Mouse (Mus musculus) brain, embryonic 18.5 days (tissue): ENCODE measurements around the gene Ptprt.

Experiments
- DNase-seq: peaks from one replicate; pipeline ENCODE4 v3.0.0-alpha.2; 2012; ENCODE audit warnings: low read depth, low spot score

The Ptprt gene

DNA sequence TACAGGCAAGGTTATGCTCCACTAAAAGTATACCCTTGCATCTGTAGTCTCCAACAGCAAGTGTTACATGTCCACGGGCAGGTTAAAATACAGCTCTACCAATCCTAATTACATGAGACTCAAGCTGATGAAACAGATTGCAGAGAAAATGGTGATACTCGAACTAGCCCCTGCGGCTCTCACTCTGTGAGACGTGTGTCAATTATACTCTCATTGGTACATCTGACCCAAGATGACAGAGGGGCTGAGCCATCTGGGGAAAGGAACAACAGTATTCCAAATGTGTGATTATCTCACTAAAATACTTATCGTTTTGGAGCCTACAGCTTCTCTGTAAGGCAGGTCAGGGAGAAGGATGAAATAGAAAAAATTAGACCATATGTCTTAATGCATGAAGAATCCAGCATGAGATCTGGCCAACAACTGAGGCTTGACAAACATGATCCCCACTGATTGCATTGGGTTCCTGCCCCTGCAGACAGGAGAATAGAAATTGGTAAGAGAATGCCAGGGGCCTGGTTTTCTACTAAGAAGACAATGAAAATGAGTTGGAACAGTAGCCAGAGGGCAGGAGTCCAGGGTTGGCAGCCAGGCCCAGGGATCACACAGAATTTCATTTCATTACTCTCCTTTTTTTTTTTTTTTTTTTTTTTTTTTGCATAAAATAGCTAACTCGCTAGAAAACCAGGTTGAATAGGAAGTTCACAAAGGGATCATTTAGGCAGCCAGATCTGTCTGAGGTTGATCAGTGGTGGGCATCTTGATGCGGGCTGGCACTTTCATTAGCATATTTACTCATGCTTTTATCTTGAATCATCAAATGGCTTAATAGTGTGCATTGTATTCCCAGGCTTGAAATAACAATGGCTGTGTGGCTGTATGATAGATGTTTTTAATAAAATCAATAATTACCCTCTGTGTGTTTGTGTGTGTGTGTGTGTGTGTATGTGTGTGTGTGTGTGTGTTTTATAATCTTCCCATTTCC, 699.5 kb downstream of the Ptprt start:
- no peak for DNase-seq

DNA sequence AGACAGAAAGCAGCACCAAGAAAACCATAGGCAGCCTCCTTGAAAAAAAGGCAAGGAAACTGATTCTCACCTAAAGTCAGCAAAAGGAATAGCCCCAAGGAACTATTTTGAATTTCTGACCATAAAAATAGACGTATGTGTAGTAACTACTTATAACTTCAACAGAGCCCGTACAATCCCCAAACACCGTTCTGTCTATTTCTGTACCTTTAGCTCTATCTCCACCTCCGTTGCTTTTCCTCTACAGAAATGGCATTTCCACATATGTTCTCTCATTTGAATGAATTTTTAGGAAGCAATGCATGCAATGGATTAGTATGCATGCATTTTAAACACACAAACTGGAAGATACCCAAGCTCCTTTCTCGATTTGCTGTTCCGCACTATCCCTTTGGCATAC, 715.5 kb downstream of the Ptprt start:
- DNase-seq: no peak

DNA sequence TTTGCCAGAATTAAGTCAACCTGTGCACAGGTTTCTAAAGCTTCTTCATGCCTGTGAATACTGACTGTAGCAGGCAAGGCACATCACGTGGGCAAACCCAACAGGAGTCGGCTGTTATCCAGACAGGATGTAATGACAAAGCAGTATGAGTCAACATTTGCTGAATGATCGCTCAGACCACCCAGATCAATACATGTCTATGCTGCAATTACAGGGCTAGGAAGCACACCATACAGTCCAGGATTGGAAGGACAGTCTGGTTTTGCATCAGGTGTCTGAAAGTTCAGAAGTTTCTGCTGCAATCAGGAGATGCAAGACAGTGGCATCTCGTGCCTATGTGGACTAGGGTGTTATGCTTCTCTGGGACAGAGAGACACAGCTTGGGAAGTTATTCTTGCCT, 716.3 kb downstream of the Ptprt start:
- no peak for DNase-seq

DNA sequence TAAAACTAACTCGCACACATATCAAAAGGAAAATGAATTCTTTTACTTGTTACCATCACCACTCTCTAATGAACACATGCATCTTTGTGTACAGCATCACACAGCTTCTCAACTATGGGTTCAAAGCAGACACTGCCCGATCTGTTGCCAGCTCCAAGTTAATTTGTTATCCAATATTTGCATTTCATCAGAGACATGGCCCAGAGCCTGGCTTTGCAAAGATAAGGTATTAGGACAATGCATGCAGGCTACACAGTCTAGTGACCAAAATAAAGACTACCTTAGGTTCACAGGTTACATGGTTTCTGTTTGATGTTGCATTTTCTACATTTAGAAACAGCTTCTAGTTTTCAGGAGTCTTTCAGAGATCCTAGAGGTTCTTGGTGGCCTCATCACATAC, 719.0 kb downstream of the Ptprt start:
- no peak for DNase-seq

DNA sequence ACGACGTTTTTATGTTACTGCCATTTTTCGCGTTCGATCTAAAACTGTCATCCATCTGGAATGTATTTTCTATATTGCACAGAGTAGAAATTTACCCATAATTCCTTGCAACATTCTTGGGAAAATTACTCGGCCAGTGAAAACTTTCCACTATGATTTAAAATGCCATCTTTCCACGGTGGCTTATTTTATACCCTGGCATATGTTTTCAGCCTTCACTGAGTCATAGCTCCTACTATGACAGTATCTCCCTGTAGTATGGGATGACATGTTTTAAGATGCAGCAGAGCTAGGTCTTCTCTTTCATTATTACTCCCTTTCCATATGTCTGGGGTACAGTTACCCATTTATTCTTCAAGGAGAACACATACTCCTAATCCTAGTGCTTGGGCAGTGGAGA, 753.7 kb downstream of the Ptprt start:
- DNase-seq: no peak

DNA sequence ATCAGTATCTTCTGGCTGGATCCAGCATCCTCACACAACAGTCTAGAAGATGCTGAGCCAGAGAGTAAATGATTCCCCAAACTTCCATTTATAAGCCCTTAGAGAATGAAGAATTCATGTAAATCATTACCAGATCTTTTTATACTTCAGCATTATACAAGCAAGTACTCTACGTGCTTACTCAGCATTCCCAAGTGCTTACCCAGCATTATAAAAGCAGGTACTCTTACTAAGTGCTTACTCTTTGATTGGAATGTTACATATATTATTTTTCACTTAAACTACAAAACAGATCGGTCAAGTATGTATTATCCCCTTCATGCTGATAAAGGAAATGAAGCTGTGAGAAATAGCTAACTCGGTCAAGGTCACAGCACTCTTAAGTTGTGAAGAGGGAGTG, 758.8 kb downstream of the Ptprt start:
- DNase-seq: no peak

DNA sequence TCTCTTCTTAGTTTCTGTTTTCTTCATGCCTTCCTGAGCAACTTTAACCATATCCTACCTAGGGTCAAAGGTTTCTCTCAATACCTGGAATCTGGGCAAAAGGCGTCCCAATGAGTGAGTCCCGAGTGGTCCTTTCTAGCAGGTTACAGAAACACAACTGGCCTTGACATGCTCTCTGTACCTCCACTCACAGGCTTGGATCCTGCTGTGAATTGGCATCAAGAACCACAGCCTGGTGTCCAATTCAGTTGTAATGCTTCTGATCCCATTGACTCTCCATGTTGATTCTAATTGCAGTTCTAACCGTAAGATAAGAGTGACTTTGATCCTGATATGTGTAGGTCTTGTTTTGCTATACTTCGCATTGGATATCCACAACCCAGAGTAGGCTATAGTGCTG, 776.5 kb downstream of the Ptprt start:
- no peak for DNase-seq

DNA sequence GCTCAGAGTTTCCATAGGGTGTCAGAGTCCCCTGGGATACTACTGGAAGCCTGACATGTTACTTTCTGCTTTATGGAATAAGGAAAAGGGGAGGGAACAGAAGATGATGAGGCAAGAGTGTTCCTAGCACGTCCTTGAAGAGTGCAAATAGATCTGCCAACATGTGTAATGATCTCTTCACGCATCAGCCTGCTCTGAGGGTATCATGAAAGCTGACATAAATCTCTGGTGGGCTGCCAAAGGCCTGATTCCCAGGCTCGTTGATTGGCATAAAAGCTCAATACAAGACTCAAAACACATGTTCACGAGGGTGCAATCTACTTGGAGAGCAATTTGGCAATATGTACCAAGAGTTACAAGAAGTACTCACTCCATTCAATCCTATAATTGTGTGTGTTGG, 778.4 kb downstream of the Ptprt start:
- peak; percentile 14 for DNase-seq

DNA sequence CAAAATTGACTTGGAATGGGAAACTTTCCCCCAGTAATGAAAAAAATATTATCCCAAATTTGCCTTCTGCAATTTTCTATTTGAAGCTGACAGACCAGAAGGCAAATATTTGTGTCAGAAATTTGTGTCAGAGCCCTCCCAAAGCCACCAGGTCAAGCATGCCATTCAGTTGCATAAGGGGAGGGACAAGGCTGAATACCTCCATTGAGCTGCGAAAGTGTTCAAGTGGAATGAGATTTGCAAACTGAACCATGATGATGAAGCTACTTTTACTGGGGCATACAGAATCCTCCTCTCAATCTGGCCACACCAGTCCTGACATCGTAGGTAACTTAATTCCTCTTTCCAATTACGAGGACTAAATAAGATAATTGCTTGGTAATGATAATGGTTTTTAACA, 780.0 kb downstream of the Ptprt start:
- no peak for DNase-seq

DNA sequence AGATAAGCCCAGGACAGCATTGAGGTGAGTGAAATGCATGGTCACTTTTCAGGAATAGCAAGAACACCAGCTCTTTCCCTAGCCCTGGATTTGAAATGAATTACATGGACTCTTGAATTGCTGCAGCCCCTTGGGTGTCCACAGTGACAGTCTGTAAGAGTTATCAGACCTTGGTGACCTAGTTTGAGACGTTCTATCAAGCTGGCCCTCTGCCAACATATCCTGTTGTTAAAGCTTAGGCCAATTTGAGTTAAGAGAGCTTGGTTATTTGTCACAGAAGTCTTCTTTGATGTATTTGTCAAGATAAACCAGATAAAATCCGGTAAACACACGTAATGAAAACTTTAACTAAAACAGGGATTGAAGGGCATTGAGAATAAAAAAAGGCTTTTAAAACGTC, 795.7 kb downstream of the Ptprt start:
- no peak for DNase-seq

DNA sequence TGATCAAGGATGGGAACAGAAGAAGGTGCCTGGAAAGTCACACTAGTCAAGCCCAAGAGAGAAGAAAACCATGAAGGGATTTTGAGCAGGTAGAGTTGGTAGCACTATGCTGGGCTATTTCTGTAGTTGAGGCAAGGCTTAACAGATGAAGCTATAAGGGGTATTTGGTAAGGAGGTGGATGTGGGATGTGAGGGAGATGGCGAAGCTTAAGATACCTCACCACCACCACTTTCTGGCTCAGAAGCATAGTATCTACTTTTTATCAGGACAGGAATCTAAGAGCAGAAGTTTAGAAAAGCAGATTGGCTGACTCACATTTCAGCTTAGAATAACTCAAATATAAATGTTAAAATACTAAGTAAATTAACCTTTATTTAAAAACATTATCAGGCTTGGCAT, 802.1 kb downstream of the Ptprt start:
- no peak for DNase-seq

DNA sequence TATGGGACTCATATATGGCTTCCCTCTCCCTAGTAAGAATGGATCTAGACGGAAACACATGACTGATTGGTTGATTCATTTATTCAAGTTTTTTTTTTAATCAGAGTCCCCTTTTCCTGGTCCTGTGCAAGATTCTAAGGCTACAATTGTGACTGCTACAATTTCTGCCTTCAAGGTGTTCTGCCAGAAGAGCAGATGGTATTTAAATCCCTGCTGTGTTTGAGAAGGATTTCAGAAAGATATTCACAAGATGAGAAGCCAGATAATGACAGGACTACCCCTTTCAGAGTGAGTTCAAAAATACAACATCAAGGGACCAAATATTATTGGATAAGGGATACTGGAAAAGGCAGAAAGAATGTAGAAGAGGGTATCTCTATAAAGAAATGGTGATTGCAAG, 802.6 kb downstream of the Ptprt start:
- no peak for DNase-seq

DNA sequence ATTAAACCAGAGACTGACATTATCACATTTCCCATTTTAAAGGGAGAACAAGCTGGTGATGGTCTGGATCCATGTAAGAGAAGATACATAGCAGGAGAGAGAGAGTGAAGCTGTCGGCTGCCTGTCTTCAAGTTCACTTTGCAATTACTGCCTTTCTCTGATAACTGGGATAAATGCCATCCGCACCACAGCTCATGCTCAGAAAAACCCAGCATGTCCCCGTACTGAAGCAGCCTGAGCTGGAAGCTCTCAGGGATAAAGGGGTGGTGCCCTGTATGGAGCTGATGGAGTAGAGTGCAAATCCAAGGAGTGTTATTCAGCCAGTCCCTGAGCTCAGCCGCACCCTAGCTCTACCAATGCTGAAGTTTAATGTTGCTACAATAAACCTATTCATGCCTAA, 825.9 kb downstream of the Ptprt start:
- DNase-seq: no peak

DNA sequence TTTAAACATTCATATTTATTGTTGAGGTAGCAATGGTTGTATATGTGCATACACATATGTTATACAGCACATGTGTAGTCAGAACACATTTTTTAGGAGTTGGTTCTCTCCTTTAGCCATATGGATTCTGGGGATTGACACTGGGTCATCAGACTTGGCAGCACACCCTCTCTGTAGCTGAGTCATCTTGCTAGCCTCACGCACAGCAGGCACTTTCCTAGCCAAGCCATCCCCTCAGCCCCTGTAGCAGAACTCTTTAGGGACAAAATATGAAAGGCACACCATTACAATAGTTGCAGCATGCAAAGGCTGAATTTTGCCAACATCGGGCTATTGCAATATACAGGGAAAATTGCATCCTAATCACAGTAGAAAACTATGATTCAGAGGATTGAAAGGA, 827.1 kb downstream of the Ptprt start:
- no peak for DNase-seq

DNA sequence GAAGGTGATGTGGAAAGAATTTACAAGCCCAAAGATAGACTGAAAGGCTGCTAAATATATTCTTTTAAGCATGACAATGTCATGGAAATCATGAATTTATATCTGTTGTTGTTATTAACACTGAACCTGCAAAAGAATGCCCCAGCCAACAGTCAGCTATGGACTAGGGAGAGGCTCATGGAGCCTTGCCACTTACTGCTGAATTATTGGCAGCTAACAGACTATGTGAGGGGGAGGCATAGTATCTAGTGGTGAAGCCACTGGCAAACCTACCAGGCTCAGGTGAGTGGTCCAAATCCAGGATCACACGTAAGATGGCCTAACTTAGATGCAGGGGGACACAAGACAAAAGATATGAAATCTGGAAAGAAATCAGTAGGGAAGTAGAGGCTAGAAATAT, 847.6 kb downstream of the Ptprt start:
- no peak for DNase-seq

DNA sequence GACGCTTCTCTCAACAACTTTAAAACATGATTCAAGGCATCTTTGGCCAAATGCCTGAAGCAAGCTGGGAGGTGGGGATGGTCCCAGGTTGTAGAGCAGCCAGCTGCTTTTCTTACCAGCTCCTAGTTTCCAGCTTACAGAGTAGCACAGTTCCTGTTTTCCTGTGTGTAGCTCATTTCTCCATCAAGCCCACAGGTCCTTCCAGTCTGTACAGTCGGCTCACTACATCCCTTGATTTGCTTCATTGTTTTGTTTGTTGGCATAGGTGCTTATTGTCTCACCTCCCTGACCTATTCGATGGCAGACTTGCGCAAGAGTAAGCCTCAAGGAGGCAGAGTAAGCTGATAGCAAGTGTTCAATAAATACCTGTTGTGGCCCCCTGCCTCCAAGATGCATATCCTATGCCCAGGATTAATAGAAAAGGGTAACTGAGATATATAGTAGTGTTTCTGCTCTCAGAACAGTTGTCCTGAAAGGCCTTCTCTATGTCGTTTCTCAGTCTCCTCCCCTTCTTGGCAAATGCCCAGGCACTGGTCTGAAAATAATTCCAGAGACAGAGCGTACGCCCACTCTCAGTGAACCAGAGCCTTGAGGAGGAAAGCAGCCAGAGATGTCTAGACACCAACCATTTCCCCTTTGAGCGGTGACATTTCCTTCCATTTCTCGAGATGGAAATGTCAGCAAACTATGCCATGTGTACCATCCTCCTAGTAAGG, 852.7 kb downstream of the Ptprt start:
- no peak for DNase-seq

DNA sequence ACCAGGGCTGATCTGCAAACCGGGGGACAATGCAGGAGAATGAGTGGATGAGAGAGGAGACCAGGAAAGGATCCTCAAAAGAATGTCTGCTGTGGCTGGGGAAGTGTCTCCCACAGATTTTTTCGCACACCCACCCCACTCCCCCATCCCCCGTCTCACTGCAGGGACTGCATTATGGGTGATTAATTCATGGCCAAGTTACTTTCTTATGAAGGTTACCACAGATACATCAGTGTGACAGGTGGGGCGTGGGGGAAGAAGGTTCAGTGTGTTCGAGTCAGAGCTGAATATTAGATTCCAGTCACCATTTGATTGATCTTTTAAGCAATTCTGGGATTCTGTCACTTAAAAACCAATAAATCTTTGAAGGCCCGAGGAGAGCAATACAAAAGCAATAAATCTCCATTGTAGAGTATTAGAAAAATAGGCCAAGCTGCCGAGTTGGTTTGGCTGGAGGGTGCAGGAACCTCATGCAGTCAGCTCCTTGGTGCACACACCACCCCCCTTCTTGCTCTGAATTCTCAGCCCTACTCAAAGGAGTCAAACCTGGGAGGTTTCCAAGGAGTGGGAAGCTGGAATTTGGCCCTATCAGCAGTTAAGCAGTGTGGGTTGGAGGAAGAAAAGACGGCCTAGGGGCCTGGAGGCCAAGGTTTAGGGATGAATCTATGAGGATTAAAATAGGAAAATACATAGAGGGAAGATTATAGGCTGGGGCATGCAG, 854.5 kb downstream of the Ptprt start:
- DNase-seq: no peak

DNA sequence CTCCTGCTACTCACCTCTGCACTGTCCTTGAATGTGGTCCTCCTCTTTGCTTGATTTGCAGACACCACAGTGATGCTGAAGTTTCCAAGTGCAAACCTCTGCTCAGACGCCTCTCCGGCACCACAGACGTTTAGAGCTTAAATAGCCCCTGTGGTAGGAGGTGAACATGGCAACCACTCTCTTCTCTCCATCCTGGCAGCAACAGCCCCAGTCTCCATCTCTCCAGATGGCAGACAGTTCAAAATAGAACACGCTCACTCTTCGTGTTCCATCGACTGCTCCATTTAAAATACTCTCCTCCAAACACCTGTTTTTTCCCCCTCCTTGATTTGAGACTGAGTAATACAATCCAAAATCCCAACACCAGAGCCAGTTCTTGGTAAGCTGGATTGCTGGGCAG, 861.0 kb downstream of the Ptprt start:
- DNase-seq: no peak

DNA sequence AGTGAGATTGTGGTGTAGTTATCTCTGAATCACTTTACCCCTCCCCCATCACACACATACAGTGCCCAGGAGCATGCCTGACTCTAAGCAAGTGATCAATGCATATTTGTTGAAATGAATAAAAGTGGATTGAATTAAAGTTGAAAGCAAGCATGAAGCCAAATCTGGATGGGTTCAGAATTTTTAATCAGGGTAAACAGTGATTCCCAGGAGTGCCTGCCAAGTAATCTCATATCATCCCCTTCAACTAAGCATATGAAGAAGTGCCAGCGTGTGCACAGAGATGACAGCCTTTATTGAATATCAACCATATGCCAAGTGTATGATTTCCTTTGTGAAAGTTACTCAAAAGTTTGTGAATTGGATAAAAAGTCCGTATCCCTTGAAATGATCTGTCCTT, 893.4 kb downstream of the Ptprt start:
- no peak for DNase-seq

DNA sequence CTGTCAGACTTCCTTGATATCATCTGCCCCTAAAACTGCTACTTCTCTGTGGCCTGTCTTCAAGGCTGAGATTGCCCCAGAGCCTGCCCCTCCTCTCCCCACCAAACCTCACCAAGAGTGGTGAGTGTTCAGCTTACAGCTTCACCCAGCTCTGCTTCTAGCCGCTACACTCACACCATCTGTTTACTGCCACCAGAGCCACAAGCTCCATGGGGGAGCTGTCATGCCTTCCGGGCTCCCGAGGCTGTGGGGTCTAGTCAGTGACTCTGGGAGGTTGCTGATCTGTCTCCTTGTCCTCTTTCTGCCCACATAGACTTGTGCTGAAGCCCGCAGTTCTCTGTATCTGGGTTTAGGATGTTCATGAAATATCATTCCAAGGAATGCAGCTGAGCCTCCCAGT, 947.9 kb downstream of the Ptprt start:
- DNase-seq: no peak

DNA sequence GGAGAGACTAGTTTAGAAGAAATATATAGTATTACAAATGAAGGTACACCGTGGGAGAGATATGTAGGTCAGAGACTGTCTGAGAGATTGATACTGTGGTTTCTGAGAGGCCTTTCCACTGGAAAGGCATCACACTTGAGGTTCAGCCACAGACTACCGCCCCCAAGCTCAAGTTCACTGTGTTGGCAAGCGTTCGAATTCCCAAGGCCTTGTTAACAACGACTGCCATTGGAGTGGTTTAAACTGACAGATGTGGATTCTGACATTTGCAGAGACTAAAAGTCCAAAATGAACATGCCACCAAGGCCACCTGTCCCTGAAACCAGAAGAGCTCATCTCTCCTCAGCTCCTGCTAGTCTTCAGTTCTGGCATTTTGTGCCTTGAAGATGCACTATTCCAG, 951.6 kb downstream of the Ptprt start:
- DNase-seq: no peak

DNA sequence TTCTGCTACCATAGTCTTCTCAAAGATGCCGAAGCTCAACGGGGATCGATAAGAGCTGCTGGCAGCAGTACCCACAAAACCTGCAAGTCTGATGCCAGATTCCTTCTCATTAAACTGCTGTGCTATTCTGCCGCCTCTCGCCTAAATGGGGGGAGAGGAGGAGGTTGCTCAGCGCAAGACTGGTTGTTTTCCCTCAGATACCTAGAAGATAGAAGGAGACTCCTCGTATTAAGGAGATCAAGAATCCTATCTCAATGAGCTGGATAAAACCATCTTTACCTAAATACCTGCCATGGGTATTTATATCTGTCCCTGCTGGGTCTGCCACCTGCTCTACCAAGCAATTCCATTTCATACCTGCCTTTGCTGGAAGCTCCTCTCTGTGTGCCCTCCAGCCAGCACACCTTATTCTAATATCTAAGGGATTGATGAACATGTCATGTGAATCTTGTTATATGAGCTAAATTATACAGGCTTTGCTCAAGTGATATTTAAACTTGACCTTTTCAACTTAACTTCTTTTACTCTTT, 954.5 kb downstream of the Ptprt start:
- no peak for DNase-seq
